Mouse (Mus musculus): ENCODE results near the gene Tmem268. TPM values are rescaled to one million over a fixed set of nuclear protein-coding genes. Genes with fewer than 3 reads are reported as not detected.

Gene Tmem268
- polyA plus RNA-seq, 1 experiment = 15.2 TPM

DNA sequence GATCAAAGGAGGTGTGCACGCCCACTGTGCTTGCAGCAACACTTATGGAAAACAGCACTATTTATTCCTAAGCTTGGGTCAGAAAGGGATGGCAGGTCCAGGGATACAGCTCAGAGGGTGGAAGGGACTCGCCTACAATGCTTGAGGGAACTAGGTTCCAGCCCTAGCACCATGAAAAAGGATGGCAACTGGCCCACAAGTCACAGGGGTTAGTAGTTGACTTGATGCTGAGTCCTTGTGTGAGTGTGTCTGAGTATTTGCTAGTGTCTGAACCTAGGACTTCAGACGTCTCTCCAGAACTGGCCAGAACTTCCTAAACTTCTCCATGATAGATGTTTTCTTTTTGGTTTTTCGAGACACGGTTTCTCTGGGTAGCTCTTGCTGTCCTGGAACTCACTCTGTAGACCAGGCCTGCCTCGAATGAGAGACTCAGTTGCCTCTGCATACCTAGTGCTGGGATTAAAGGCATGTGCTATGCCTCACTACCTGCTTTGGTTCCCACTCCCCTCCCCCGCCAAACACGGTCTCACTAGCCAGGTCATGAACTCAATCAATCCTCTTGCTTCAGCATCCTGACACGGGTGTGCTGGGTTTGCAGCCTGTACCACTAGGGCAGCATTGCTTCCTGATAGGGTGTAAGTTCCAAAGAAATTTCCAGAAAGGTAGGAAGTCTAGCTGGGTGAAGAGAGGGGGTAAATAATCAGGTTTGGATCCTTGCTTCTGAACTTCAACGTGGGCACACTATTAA is 14.7 kb upstream of the Tmem268 start:
- no peak for DNase-seq
- H3K4me3 ChIP-seq (replicated peaks; ENCODE audit: extremely low read depth, low read depth, low read length) = peak overlapping the region; percentile 12
- 53% methylated on average over 10 of the region's 10 CpGs for WGBS
- TF ChIP-seq POLR2A (IDR thresholded peaks at IDR 0.05; ENCODE audit: borderline replicate concordance, extremely low read depth, low read depth, low read length) (no peak), CTCF (IDR thresholded peaks at IDR 0.05; ENCODE audit: insufficient read depth, low read length) (no peak)
- peaks cover 23% of the 10 kb centered on the region for H3K4me1 ChIP-seq (ENCODE audit: control insufficient read depth, insufficient read depth, low read length)

DNA sequence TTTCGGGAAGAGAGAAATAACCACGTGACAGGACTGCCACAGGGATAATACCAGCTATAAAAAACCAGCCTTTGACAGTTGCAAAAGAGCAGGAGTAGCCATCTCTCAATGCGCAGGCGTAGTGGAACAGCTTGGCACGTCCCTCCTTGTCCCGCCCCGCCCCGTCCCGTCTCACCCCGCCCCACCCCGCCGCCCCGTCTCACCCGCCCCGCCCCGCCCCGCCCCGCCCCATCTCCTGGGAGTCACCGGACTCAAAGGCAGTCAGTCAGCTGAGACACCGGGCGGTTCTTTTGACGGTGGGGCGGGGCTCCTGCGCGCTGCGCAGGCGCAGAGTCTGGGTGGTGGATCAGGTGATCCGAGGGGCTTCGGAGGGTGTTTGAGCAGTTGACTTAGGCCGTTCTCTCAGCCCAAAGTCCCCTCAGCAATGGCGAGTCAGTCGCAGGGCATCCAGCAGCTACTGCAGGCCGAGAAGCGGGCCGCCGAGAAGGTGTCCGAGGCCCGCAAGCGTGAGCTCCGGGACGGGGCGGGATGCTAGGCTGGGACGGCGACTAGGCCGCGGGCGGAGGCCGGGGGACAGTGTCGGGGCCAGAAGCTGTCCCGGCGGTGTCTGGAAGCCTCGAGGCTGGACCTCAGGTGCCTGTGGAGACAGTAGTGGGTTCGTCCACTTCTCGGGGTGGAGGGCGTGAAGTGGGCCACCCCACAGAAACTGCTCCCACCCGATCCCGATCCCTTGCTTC is 13.9 kb upstream of the Tmem268 start, which contains the start of gene Atp6v1g1:
Atp6v1g1 (plus strand) TSS at position 279 of the 737 bp plus-strand sequence.
- Histone ChIP-seq H3K4me3 (replicated peaks; ENCODE audit: extremely low read depth, low read depth, low read length) (peak within 1 kb of the TSS; percentile 88), H3K4me1 (ENCODE audit: control insufficient read depth, insufficient read depth, low read length) (peaks cover 23% of the 10 kb centered on the region)
- WGBS = 2% methylated on average over 56 of the region's 57 CpGs
- DNase-seq = peak; percentile 95
- TF ChIP-seq CTCF (IDR thresholded peaks at IDR 0.05; ENCODE audit: insufficient read depth, low read length) (no peak), POLR2A (IDR thresholded peaks at IDR 0.05; ENCODE audit: borderline replicate concordance, extremely low read depth, low read depth, low read length) (peak; percentile 80; the same call in 1 of the 2 replicates)

DNA sequence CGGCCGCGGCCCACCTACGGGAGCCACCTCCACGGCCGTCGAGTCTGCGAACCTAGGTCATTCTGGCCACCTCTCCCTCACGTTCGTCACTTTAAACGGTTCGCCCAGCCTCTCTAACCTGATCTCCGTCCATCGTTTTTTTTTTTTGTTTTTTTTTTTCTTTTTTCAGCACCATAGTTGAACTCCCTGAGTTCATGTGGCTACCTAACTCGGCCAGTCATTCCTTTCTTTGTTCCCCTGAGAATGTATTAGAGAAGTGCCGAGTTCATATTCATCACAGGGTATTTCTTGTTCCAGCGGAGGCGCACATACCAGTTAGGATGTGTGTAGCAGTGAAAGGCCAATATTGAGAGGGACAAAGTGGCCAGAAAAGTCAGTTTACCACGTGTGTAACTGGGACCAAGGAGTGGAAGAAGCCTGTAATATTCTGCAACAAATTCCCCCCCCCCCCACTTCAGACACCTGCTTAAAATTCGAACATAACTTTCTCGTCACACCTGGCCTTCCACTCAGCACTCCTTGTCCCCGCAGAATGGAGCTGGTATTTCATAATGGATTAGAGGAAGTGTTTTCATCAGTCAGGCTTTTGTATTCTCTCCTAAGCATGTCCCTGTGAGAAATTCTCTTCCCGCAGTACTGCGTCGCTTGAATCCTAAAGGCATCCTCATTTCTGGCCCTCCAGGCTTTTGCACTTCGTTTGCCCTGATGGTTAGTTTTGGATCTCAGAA is 13.2 kb upstream of the Tmem268 start:
- Histone ChIP-seq H3K4me1 (ENCODE audit: control insufficient read depth, insufficient read depth, low read length) (peaks cover 23% of the 10 kb centered on the region), H3K4me3 (replicated peaks; ENCODE audit: extremely low read depth, low read depth, low read length) (peak overlapping the region; percentile 88)
- DNase-seq = no peak
- whole genome bisulfite sequencing = 13% methylated on average over 26 of the region's 26 CpGs
- TF ChIP-seq CTCF (IDR thresholded peaks at IDR 0.05; ENCODE audit: insufficient read depth, low read length) = no peak
- no peak for TF ChIP-seq POLR2A (IDR thresholded peaks at IDR 0.05; ENCODE audit: borderline replicate concordance, extremely low read depth, low read depth, low read length)

DNA sequence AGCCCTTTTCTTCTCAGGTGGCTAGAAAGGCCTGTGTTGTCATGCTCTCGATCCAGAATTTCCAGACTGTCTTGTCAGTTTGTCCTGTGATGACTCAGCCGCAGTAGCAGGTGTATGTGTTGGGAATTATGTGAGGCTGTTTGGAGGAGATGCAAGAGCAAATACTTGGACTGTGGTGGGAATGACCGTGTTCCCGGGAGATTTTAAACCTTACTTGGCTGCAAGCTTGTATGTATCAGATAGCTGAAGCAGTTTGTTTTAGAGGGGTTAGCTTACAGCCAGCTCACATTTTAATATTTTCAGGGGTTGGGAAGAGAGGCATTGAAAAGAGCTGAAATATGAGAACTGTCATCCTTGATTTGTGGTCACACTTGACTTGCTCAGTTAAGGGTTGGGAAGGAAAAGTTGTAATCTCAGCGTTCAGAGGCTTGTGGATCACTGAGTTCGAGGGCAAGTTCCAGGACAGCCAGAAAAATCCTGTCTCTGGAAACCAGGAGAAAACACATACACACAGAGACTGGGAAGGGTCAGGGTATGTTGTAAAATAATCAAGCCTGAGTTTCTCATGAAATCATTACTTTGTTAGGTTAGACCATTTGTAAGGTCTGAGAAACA is 12.0 kb upstream of the Tmem268 start:
- TF ChIP-seq POLR2A (IDR thresholded peaks at IDR 0.05; ENCODE audit: borderline replicate concordance, extremely low read depth, low read depth, low read length) (no peak), CTCF (IDR thresholded peaks at IDR 0.05; ENCODE audit: insufficient read depth, low read length) (no peak)
- Histone ChIP-seq H3K4me3 (replicated peaks; ENCODE audit: extremely low read depth, low read depth, low read length) (peak overlapping the region; percentile 6), H3K4me1 (ENCODE audit: control insufficient read depth, insufficient read depth, low read length) (peaks cover 23% of the 10 kb centered on the region)
- DNase-seq = no peak
- WGBS = 60% methylated on average over 6 of the region's 6 CpGs

DNA sequence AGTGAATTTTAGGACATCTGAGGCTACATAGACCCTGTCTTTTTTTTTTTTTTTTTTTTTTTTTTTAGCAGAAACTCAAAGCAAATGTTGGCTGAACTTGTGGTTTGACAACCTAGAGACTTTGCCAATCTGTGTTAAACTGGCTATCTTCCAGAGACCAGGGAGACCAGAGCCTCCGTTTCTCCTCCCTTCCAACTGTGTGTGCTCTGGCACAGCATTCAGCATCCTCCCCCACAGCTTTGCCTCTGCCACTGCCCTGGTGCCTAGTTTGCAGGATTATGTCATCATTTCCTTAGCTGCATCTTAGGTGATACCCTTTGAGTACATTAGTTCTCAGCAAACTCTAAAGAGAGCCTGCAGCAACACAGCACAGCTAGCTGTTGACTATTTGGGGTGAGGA is 10.8 kb upstream of the Tmem268 start:
- no peak overlapping the region for H3K4me3 ChIP-seq (replicated peaks; ENCODE audit: extremely low read depth, low read depth, low read length)
- WGBS = 12% methylated on average over 1 of the region's 1 CpGs
- DNase-seq = no peak
- peaks cover 23% of the 10 kb centered on the region for H3K4me1 ChIP-seq (ENCODE audit: control insufficient read depth, insufficient read depth, low read length)
- TF ChIP-seq CTCF (IDR thresholded peaks at IDR 0.05; ENCODE audit: insufficient read depth, low read length) = no peak
- no peak for TF ChIP-seq POLR2A (IDR thresholded peaks at IDR 0.05; ENCODE audit: borderline replicate concordance, extremely low read depth, low read depth, low read length)

DNA sequence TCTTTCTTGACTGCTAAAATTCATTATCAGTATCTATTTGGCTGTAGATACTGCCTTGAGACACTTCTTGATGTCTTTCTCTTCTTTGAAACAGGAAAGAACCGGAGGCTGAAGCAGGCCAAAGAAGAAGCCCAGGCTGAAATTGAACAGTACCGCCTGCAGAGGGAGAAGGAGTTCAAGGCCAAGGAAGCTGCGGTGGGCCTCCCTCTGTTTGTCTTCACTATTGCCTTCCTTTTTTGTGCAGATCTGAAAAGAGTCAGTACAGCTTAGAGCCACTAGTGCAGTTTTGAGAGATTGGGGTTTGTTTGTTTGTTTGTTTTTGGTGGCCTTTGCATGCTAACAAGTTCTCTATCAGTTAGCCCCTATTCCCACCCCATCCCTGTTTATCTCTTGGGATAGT is 10.1 kb upstream of the Tmem268 start:
- TF ChIP-seq CTCF (IDR thresholded peaks at IDR 0.05; ENCODE audit: insufficient read depth, low read length) (no peak), POLR2A (IDR thresholded peaks at IDR 0.05; ENCODE audit: borderline replicate concordance, extremely low read depth, low read depth, low read length) (no peak)
- DNase-seq = no peak
- H3K4me3 ChIP-seq (replicated peaks; ENCODE audit: extremely low read depth, low read depth, low read length) = no peak overlapping the region
- H3K4me1 ChIP-seq (ENCODE audit: control insufficient read depth, insufficient read depth, low read length) = peaks cover 23% of the 10 kb centered on the region
- 55% methylated on average over 3 of the region's 3 CpGs for WGBS

DNA sequence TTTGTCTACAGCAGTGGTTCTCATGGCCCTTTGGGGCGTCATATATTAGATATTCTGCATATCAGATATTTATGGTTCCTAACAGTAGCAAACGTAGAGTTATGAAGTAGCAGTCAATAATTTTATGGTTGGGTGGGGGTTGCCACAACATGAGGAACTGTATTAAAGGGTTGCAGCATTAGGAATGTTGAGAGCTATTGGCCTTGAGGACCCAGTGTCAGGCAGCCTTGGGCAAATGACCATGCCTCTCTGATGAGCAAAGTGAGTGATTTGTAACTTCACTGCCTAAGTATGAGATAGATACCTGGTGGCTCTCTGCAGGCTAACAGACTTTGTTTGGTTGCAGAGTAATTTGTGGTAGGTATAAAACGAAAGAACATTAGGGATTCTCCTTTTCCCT is 7.7 kb upstream of the Tmem268 start:
- no peak for DNase-seq
- TF ChIP-seq POLR2A (IDR thresholded peaks at IDR 0.05; ENCODE audit: borderline replicate concordance, extremely low read depth, low read depth, low read length) = no peak
- TF ChIP-seq CTCF (IDR thresholded peaks at IDR 0.05; ENCODE audit: insufficient read depth, low read length) = no peak
- 92% methylated on average over 3 of the region's 3 CpGs for WGBS
- H3K4me1 ChIP-seq (ENCODE audit: control insufficient read depth, insufficient read depth, low read length) = peaks cover 20% of the 10 kb centered on the region
- no peak overlapping the region for H3K4me3 ChIP-seq (replicated peaks; ENCODE audit: extremely low read depth, low read depth, low read length)

DNA sequence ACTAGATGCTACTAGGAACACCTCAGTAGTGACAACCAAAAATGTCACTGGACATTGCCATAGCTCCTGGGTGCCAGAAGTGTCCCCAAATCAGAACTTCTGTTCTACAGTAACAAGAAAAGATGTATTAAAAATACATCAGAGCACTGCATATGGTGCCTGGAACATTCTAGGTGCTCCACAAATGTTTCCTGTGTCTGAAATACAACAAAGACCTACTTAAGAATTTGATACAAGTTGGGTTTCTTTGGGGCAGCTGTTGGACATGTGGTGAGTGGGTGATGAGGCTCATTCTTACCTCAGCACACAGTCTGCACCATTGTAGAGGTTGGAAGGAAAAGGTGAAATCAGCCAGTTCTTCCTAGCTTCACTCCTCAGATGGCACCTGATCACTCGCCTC is 5.7 kb upstream of the Tmem268 start:
- DNase-seq = no peak
- TF ChIP-seq POLR2A (IDR thresholded peaks at IDR 0.05; ENCODE audit: borderline replicate concordance, extremely low read depth, low read depth, low read length) (no peak), CTCF (IDR thresholded peaks at IDR 0.05; ENCODE audit: insufficient read depth, low read length) (no peak)
- 95% methylated on average over 1 of the region's 1 CpGs for WGBS
- H3K4me3 ChIP-seq (replicated peaks; ENCODE audit: extremely low read depth, low read depth, low read length) = no peak overlapping the region
- H3K4me1 ChIP-seq (ENCODE audit: control insufficient read depth, insufficient read depth, low read length) = peaks cover 12% of the 10 kb centered on the region

Measured in lung, adult 2 months (tissue).